Mouse (Mus musculus): ENCODE data around the gene Epo. TPM values are rescaled to one million over a fixed set of nuclear protein-coding genes. Genes with fewer than 3 reads are reported as not detected.

Epo gene
- polyA plus RNA-seq (2012; rRNA removed), result 0.26 and 0.44 TPM in 2 replicates

DNA sequence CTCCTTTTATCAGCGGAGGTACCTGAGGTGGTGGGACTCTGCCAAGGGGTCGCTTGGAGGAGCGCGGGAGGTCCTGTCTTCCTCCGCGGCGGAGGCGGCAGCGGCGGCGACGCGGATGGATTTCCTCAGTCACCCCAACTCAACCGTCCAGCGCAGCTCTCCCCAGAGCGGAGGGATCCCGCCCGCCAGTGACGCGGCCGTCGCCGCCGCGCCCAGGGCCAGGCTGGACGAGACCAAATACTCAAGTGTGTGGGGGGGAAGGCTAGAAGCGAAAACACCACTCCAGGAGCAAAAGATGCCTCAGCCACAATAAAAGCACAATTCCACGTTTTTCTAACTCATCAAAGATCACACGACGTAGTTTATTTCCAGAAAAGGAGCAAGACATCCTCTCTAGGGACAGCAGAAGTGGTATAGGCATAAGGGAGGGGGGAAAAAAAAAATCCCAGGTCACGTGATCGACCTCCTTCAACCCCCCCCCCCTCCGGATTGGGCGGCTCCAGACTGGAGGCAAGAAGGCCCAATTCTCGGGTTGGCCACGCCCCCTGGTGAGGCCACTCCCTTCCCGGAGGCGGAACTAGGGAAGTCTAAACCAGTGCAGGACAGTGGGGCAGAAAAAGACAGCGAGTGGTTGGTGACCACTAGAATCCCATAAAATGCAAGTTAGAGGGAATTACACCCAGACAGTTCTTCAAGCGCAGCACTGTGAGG is at the start of gene Epo, which contains the start of gene Gnb2:
Gene Epo, minus strand, starts transcription at position 126 of the 711 bp plus-strand sequence.
Gene Gnb2, minus strand, starts transcription at position 394 of the 711 bp plus-strand sequence.

DNA sequence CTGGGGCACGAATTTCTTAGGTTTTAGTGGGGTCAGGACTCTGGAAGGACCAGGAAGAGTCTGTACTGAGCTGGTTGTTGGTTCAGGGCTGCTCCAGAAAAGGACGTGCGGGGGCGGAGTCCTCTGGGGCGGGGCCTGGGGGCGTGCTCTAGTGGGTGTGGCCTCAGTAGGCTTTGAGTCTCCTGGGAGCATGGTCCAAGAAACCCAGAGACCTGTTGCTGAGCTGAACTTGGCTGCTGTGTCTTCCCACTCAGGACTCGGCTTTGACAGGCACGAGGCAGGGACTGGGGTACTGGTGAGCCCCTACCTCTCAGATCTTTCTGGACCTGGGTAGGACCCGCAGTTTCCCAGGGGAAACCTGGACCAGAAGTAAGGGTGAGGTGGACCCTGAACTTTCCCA is 36.6 kb upstream of the Epo start, which contains the start of gene Tfr2:
Gene Tfr2, plus strand, starts transcription at position 176 of the 400 bp plus-strand sequence.

DNA sequence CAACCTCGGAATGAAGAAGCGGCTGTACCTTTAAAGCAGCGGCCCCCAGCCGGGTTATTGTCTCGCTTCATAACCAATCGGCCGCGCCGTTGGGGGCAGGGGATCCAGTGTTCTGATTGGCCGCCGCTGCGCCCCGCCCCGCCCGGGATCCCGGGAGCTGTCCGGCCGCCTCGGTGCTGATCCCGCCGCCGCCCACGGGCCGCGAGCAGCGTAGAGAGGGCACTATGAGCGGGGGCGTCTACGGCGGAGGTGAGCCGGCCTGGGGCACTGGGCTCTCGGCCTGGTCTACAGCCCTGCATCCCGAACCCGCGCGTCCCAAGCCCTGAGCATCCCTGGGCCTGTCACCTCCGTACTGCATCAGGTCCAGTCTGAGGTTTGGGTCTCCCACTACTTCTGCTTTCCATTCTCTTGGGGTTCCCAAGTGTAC is 20.4 kb upstream of the Epo start, which contains the start of gene Actl6b:
Gene Actl6b, plus strand, starts transcription at position 107 of the 427 bp plus-strand sequence.

GRCm38 (mm10) chr5:137518436-137518835 is 14.6 kb downstream of the Epo start, which contains the start of gene Gigyf1:
Gene Gigyf1, plus strand, starts transcription at chr5:137518548.

GRCm38 (mm10) chr5:137501709-137502666 is 31.1 kb downstream of the Epo start, which contains the start of gene Pop7:
Gene Pop7, minus strand, starts transcription at chr5:137502518.

GRCm38 (mm10) chr5:137476964-137477363 is 56.1 kb downstream of the Epo start, which contains the start of gene Zan:
Gene Zan, minus strand, starts transcription at chr5:137477064.

Other genes starting within 250 kb of the Epo start
- 15.0 and 20.1 TPM in 2 replicates for gene Ache, start 245.7 kb downstream of the Epo start, polyA plus RNA-seq (2012; rRNA removed)
- 7.1 and 9.5 TPM in 2 replicates for gene Ufsp1, start 238.6 kb downstream of the Epo start, polyA plus RNA-seq (2012; rRNA removed)
- gene Srrt, start 225.6 kb downstream of the Epo start, polyA plus RNA-seq (2012; rRNA removed), result 103 and 106 TPM in 2 replicates
- 6.6 and 7.1 TPM in 2 replicates for gene Trip6, start 218.8 kb downstream of the Epo start, polyA plus RNA-seq (2012; rRNA removed)
- 2.0 and 2.3 TPM in 2 replicates for gene Slc12a9, start 199.6 kb downstream of the Epo start, polyA plus RNA-seq (2012; rRNA removed)
- gene Ephb4, start 183.1 kb downstream of the Epo start, polyA plus RNA-seq (2012; rRNA removed), result 7.3 and 7.7 TPM in 2 replicates
- gene Zan, start 56.2 kb downstream of the Epo start, polyA plus RNA-seq (2012; rRNA removed), result 0.14 and 0.20 TPM in 2 replicates
- gene Pop7, start 30.7 kb downstream of the Epo start, polyA plus RNA-seq (2012; rRNA removed), result 20.0 and 23.2 TPM in 2 replicates
- gene Gigyf1, start 14.7 kb downstream of the Epo start, polyA plus RNA-seq (2012; rRNA removed), result 5.6 and 5.7 TPM in 2 replicates
- 173 and 208 TPM in 2 replicates for gene Gnb2, start 268 bp upstream of the Epo start, polyA plus RNA-seq (2012; rRNA removed)
- gene Actl6b, start 20.3 kb upstream of the Epo start, polyA plus RNA-seq (2012; rRNA removed), result 0.03 TPM in 1 of 2 replicates, not detected in the other
- gene Tfr2, start 36.6 kb upstream of the Epo start, polyA plus RNA-seq (2012; rRNA removed), result 35.1 and 42.1 TPM in 2 replicates
- 26.8 and 31.0 TPM in 2 replicates for gene Mospd3, start 67.8 kb upstream of the Epo start, polyA plus RNA-seq (2012; rRNA removed)
- gene Pcolce, start 80.5 kb upstream of the Epo start, polyA plus RNA-seq (2012; rRNA removed), result 10.6 and 11.9 TPM in 2 replicates
- gene Fbxo24, start 95.8 kb upstream of the Epo start, polyA plus RNA-seq (2012; rRNA removed), result 0.01 and 0.02 TPM in 2 replicates
- 10.5 and 14.1 TPM in 2 replicates for gene Lrch4, start 95.9 kb upstream of the Epo start, polyA plus RNA-seq (2012; rRNA removed)
- gene Gm20605, start 95.9 kb upstream of the Epo start, polyA plus RNA-seq (2012; rRNA removed), result 5.4 and 5.8 TPM in 2 replicates
- gene Sap25, start 108.1 kb upstream of the Epo start, polyA plus RNA-seq (2012; rRNA removed), result 12.0 and 14.2 TPM in 2 replicates
- gene Irs3, start 112.5 kb upstream of the Epo start, polyA plus RNA-seq (2012; rRNA removed), result 0.01 TPM in 1 of 2 replicates, not detected in the other
- 18.0 and 21.6 TPM in 2 replicates for gene Agfg2, start 151.5 kb upstream of the Epo start, polyA plus RNA-seq (2012; rRNA removed)
- gene Nyap1, start 208.4 kb upstream of the Epo start, polyA plus RNA-seq (2012; rRNA removed), result 0.68 and 0.90 TPM in 2 replicates
- 17.5 and 22.9 TPM in 2 replicates for gene Tsc22d4, start 212.5 kb upstream of the Epo start, polyA plus RNA-seq (2012; rRNA removed)
- gene Ppp1r35, start 245.6 kb upstream of the Epo start, polyA plus RNA-seq (2012; rRNA removed), result 19.0 and 23.1 TPM in 2 replicates